Mouse (Mus musculus) adrenal gland, adult 8-10 months (tissue): ENCODE measurements at regions not wholly inside any gene's neighbourhood (a gene's known extent, or its start where the extent isn't known, plus 50 kb on each side); places are given as distances from the start of the nearest gene placed in this dataset.

Experiments used
- DNase-seq: peaks from one replicate; pipeline ENCODE4 v3.0.0; 2022

DNA sequence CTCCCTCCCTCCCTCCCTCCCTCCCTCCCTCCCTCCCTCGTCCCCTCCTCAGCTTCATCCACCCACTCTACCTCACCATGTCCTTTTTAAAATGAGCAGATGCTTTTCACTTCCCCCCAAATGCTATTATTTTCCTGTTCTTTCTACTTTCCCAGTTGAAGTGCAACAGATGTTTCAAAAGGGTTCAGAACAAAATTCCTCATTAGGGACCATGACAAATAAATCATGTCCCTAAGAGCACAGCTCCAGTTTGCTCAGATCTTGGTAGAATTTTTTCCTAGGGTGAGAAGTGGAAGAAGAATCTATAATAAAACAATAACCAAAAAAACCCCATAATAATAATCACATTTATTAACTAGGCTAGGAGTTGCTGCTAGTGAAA is 323.5 kb downstream of the Etaa1 start:
- DNase-seq, result no peak

DNA sequence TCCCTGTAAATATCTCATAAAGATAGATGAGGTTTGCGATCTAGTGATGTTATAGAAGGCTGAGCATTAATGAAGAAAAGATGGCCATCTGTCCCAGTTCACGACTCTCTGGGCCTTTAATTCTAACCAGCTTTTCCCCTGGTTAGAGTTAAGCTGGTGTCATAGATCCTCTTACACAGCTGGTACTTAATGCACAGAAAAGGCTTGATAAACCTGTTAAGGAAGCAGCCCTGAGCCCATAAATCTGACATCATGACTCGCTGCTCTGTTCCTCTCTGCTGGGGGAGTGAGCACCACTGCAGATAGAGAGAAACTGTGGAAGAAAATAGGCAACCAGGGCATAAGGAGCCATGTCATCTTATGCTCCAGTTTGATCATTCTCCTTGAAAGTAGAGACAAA is 316.5 kb downstream of the Etaa1 start:
- no peak for DNase-seq

DNA sequence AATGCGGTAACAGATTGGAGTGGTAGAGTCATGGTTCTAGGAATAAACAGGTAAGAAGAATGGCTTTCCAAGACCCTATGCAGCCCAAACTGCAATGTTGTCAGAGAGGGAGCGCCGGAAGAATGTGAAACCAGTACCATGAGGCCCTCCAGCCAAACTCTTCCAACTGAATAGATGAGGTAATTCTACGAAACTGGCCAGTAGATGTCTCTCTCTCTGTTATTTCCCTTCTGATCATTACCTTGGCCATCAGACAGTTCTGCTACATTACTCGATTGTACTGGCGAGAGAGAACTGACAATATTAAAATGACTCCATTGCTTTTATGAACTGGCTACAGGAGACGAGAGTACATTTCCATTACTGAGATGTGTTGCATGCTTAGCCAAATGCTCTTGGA is 313.8 kb downstream of the Etaa1 start:
- DNase-seq, result no peak

DNA sequence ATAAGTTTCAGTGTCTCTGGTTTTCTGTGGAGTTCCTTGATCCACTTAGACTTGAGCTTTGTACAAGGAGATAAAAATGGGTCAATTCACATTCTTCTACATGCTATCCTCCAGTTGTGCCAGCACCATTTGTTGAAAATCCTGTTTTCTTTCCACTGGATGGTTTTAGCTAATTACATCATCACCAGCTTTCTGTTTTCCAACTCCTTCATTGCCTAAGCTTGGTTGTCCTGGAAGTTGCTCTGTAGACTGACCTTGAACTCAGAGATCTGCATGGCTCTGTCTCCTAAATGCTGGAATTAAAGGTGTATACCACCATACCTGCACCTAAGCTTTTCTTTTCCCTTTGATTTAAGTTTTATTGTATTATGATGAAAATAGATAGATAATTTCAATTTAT is 306.2 kb downstream of the Etaa1 start:
- no peak for DNase-seq

DNA sequence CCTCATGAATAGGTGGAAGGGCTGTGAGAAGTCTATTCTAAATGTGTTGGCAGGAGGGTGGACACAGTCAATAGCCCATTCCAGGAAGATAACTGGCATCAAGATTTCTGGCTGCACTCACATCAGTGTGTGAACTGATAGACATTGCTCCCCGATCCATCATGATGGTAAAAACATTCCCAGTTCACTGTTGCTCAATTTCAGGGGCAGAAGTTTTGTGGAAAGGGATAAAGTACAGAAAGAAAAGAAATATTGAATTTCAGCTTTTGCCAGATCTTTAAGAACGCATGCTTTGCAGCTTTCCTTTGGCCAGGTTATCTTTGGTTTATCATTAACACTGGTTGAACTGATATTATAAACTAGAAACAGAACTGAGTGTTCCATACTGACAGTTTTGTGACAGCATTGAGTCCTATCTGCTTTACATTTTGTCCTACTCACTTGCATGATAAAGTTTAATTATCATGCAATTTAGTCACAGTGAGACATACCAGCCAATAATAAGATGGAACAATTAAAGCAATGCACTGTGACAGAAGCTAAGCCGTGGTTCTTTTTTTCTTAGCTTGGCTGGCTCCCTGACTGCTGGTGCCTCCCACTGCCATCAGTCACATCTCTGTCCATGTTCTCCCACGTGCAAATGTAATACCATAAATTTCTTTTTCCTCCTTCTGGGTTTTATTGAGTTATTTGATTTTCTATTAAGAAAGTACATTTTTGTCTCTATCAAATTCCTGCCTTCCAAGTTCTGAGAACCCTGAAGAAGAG is 302.1 kb downstream of the Etaa1 start:
- no peak for DNase-seq

DNA sequence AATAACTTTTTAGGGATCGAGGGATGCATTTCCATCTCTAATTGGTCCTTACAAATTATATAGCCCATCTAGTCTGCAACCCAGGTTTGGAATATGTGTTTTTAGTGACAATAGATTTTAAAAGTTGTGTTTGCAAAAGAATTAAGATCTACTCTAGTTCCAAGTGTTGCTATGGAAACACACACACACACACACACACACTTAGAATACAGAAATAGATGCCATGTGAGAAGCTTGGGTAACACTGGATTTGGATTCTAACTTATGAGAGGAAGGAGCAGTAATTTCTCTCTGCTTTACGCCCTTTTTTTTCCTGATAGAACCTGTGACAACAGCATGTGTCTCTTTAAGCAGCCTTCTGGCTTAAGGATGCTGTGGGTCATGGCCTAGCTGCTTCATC is 297.8 kb downstream of the Etaa1 start:
- DNase-seq, result no peak

DNA sequence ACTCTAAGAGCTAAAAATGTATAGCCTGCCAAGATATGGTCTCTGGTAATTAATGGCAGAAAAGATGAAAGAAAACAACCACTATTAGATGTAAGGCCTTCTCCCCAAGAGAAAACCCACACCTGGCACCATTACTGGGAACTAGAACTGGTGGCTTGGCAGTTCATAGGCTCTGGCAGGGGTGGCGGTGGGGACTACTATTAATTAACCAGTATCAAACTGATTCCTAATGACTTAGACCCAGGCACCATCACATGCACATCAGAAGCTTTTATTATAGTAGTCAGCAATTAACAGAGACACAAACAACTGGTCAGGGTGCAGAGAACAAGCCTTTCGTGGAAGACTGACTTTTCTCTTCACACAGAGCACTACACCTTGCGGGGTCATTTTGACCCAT is 296.0 kb downstream of the Etaa1 start:
- no peak for DNase-seq

DNA sequence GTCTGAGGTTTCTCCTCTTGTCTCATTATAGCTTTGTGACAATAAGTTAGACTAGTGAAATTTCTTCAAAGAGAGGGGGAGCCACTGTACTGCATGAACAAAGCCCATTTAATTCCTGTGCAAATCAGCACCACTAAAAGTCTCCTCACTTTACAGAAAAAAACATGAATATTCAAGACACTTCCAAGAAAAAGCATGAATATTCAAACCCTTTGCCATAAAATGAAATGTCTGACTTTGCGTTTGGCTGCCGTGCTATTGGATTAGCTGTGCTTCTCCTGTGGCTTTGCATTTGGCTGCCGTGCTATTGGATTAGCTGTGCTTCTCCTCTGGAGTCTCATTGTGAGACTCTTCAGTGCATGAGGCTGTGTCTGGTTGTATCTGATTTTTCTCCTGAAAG is 295.4 kb downstream of the Etaa1 start:
- DNase-seq, result no peak

DNA sequence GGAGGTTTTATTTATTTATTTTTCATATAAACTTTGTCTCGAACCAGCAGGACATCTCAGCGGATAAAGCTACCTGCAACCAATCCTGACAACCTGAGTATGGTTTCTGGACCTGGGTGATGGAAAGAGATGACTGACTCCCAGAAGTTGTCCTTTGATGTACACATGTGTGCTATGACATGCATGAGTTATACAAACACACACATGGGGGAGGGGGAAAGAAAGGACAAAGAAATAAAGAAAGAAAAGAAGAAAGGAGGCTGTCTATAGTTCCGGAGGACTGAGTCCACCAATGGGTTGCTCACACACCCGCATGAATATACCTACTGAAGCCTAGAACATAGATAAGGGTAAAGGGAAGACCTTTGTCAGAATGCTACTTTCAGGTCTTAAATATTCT is 295.0 kb downstream of the Etaa1 start:
- no peak for DNase-seq

DNA sequence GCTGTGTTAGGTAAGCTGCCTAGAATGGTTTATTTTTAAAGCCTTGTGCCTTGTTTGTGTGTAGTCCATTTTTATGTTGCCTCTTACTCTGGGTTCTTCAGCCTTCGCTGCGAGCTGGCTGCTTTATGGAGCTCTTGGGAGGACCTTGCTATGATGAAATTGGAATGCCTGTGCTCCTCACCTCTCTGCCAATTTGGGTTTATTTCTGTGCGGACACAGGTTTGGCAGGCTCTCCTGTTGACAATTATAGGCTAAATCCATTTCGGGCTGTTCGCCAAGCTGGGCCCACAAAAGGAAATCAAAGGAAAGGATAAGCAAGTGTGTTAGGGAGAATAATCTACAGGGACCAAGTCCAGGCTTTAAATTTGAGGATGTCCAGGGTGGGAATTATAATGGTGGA is 289.8 kb downstream of the Etaa1 start:
- no peak for DNase-seq

DNA sequence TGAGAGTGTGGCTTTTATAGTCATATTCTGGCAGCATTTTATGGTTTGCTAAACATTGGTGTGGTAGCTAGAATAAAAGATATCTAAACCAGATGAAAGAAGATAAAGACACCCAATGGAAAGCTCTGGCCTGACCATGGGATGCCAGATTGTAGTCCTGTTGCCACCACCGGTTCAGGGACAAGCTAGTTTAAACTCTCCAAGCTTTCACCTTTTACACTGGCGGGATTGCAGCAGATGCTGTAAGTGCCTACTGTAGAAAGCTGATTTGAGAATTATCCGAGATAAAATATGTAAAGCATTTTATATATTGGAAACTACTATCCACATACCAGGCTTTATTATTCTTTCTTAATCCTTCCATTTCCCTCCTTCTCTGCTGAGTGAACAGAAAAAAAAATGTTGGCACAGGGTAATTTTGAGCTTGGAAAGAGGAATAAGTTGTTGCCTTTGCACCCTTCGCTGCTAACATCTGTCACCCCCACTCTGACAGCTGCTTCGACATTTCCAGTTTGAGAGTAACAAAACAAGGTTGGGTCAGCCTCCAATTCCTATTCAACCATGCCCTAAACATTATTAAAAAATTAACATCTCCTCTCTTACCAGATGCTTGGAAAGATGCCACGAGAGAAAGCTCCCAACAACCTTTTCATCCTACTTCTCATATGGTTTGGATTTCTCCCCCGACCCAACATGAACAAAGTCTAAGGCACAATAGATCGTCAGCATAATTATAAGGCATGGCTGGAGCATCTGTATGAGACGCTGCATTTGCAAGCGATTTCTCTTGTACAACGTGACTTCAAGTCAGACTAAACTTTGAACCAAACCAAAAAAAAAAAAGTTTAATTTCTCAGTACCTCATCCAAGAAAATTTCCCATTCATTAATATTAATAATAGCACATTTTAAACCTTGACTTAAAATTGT is 287.8 kb downstream of the Etaa1 start:
- DNase-seq, result no peak

DNA sequence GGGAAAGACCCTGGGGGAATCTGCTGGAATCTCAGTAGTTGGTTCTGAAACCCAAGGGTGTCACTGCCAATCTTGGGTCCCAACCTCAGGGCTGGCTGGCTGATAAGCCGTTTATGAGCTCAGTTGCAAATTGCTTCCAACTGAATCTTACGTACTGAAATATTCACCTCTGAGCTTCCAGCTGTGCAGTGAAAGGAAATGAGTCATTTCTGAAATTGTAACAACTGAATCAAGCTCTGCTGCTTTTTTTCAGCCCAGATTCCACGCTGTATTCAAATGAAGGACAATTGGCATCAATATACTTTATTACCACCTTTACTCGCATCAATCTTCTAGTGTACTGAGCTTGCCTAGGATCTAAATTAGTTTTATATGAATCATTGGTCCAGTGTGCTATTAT is 272.7 kb downstream of the Etaa1 start:
- DNase-seq, result no peak

DNA sequence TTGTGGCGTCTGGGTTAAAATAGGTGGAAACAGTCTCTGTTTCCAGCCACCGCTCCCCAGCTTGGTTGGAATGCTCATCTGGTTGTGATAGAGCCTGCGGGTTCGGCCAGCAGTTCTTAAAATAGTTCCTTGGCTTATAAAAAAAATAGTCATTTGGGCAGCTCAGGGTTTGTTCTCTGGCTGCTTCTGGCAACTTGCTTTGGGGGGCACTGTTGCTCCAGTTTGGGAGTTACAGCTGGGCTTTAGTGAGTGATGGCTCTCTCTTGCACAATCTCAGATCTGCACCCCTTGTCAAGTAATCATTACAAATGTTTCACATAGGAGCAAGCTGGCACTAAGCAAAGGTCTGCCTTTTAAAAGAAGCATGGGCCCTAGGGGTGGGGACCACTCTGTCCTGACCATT is 268.0 kb downstream of the Etaa1 start:
- peak; percentile 52 for DNase-seq

DNA sequence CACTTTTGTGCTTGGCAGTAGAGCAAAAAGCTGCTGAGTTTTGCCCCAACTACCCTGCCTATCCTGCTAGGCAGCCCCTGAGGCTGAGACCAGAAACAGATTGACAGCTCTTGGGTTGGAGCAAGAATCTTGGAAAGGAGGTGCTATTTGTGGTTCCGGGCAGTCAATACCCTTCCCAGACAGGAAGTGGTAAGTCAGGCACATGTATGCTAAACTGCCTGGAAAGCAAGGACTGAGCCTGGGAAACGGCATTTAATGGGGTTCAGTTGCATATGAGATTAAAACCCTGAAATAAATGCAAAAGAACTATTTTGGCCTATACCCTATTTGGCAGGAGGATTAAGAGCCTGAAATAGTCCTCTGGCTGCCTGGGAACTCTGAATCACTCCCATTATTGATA is 266.9 kb downstream of the Etaa1 start:
- no peak for DNase-seq

DNA sequence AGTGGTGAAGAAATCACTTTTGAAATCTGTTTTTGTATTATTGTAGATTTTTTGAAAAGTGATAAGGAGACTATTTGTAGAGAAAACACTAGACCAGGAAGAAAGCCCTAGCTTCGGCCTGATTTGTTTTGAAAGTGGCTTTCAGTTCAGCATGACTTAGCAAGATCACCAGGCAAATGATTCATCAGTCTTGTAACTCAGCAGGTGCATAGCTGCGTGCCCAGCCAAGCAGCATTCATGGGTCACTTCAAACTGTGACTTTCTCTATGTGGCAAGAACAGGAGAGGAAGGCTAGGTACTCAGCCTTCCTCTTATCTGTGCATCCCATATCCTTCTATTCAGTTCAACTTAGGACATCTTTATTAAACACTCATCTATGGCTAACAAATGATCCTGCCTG is 259.5 kb downstream of the Etaa1 start:
- DNase-seq, result no peak

DNA sequence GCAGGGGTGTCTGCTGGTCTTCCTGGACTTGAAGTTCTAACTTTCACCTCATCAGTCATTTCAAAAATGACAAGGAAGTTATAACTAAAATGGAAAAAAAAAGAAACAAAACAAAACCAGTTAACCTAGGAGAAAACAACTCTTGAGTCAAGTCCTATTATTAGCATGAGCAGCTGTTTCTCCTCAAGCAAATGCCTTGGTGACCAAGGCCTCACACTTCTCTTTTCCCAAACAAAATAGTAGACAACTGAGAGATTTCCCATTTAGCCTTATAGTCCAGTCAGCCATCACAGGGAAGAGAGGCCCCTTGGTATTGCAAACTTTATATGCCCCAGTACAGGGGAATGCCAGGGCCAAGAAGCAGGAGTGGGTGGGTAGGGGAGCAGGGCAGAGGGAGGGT is 244.9 kb downstream of the Etaa1 start:
- no peak for DNase-seq

DNA sequence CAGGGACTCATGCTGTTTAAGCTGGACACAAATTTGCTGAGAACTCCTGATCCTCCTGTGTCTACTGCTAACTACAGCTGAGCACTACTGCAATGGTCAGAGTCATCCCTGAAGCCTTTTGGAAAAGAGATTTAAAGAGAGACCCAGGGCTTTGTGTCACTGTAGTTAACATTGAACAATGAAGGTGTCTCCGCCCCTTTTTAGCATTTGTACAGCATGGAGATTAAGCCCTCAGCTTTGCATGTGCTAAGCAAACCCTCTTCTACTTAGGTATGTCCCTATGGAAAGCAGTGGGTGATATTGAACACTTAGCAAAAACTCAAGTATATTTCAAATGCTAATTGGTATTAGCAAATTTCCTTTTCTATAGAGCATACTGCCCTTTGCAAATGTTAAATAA is 231.6 kb downstream of the Etaa1 start:
- no peak for DNase-seq

DNA sequence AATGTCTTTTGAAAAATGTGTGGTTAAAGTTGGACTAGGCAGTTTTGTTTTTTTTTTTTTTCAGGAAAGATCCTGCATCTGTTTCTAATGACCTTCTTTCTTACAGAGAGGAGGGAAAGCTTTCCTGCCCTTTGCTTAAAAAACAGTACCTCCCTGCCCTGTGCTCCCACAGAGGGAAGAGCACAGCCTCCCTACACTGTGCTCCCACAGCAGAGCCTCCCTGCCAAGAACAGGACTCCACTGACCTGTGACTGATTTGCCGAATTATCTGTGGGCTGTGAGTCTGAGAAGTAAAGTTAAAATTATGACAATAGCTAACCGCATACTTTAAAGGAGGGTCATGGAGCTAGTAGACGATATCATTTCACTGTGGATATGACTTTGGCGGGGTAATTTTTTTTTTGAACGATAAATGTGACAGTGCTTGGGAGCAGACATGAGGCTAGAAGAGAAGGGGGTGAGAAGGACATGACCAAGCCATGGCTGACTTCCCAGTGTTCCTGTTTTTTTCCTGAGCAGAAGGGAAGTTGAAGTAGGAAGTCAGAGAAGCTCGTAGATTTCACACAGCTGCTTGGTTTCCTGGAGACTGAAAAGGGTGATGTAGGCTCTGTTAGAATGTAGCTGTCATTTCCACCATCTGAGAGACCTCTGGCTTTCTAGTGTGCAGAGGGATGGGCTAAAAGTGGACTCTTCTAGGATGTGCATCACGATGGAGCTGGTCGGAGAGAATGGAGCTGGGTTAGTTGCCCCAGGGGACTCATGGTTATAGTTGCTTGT is 226.2 kb downstream of the Etaa1 start:
- DNase-seq, result no peak

DNA sequence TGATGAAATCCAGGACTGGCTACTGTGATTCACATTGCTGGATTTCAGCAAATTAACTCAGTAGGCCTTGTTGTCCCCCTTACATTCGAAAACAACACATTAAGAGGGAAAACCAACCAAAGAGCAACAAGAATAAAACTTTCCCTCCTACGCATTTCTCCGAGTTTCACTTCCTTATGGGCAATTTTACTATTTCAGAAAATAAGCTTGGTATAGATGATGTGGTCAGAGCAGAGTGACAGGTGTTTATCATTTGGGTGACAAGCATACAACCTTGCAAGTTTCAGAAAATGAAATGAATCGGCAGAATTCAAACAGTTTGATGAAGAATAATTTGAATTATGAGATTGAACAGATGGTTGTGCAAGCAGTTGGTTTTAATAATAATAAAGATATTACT is 220.6 kb downstream of the Etaa1 start:
- no peak for DNase-seq

DNA sequence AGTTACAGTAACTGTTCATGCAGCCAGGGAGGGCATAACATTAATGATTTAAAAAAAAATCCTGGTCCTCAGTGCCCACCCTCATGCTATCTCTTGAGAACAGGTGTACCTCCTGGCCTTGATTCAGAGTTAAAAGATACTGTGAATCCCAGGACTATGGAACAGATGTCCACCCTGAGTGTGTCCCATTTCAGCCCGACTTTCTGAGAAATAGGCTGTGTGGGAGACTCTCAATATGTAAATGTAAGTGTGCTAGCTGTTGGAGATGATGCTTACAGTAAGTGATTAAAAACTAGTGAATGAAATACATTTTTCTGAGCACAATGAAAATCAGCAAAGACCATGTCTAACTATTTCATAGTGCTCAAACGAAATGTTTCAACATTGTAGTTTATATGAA is 219.2 kb downstream of the Etaa1 start:
- no peak for DNase-seq

DNA sequence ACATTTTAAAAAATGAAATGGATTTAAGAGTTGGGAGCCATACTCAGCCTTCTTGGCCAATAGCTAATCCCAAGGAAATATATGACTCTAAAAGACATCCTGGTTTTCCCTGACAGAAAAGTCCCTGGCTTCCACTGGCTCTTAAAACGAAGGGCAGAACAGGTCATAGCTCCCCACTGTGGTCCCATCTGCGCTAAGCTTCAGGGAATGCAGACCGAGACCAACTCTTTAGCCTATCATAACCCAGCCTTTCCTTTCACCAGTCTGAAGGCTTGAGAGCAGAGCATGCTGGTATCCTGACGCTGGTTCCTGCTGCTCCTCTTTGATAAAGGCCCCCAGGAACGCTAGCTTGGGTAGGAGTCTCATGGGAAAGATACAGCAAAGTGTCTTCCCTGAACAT is 214.8 kb downstream of the Etaa1 start:
- no peak for DNase-seq

DNA sequence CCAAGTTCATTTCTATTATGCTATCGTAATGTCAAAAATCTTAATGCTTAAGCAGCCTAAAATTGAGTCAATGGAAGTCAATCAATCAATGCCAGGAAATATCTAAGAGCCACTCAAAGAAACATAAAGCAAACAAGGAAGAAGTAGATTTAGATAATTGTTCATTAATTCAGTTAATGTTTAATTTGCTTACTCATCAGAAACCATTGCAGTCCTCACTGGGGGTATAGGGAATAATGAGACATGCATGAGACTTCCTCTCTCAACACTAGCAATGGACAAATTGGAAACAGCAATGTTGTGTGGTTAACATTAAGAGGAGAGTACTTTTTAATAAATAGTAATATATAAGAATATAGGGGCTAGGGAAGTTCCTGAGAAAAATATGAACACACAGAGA is 209.9 kb downstream of the Etaa1 start:
- DNase-seq, result no peak

DNA sequence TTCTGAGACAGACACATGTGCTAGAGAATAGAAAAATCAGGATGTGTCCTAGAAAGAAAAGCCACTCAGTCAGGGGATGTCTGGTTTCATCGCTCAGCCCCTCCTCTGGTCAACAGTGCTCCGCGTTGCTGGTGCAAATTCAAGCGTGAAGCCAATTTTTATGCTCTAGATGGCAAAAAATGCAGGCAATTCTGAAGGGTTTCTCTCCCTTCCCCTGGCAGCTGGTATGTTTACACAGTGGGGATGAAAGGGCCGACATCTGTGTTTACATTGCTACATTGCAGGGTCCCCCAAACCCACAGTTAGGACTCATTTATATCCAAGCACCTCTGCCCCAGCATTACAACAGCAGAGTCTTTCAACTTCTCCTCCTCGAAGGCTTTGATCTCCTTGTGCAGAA is 203.3 kb downstream of the Etaa1 start:
- no peak for DNase-seq
